Mouse (Mus musculus) urinary bladder, postnatal 10 days (tissue): ENCODE results near the gene Msl1.
"Not testable (repeated sequence)": the region's sequence is repeated elsewhere in the genome, so short reads cannot be mapped to it uniquely, and the experiment has no call there.

Experiments used
- DNase-seq: peaks from one replicate; pipeline ENCODE4 v3.0.0; 2022; ENCODE audit warnings: low spot score

Msl1 gene

GRCm38 (mm10) chr11:98795714-98796514 is 598 bp downstream of the Msl1 start:
- no peak for DNase-seq

GRCm38 (mm10) chr11:98796515-98797216 is 1.4 kb downstream of the Msl1 start:
- no peak for DNase-seq

GRCm38 (mm10) chr11:98797306-98797705 is 2.0 kb downstream of the Msl1 start:
- DNase-seq: no peak

- no peak for DNase-seq
These were observed 2.6 kb downstream of the Msl1 start for GRCm38 (mm10) chr11:98797909-98798308.

GRCm38 (mm10) chr11:98804605-98805004 is 9.3 kb downstream of the Msl1 start, which contains the start of gene Casc3:
TSS of gene Casc3 (plus strand) at chr11:98804905.
- no peak for DNase-seq

GRCm38 (mm10) chr11:98808417-98808816 is 13.1 kb downstream of the Msl1 start:
- DNase-seq: no peak

- DNase-seq: peak; percentile 88
These were observed 14.4 kb downstream of the Msl1 start for GRCm38 (mm10) chr11:98809457-98810290.

- no peak for DNase-seq
These were observed 15.4 kb downstream of the Msl1 start for GRCm38 (mm10) chr11:98810686-98811085.

GRCm38 (mm10) chr11:98816706-98817239 is 21.5 kb downstream of the Msl1 start:
- DNase-seq: no peak

- no peak for DNase-seq
These were observed 25.7 kb downstream of the Msl1 start for GRCm38 (mm10) chr11:98820968-98821367.

- not testable (repeated sequence) for DNase-seq
These were observed 30.8 kb downstream of the Msl1 start for GRCm38 (mm10) chr11:98826071-98826470.

GRCm38 (mm10) chr11:98827877-98828276 is 32.6 kb downstream of the Msl1 start:
- DNase-seq: no peak

- no peak for DNase-seq
These were observed 33.9 kb downstream of the Msl1 start for GRCm38 (mm10) chr11:98829091-98829775.

GRCm38 (mm10) chr11:98829875-98830274 is 34.6 kb downstream of the Msl1 start:
- no peak for DNase-seq

- DNase-seq: no peak
These were observed 40.0 kb downstream of the Msl1 start for GRCm38 (mm10) chr11:98835296-98835695.

- no peak for DNase-seq
These were observed 40.4 kb downstream of the Msl1 start for GRCm38 (mm10) chr11:98835725-98836124.

GRCm38 (mm10) chr11:98836128-98836527 is 40.8 kb downstream of the Msl1 start:
- DNase-seq: no peak

GRCm38 (mm10) chr11:98836651-98837141 is 41.4 kb downstream of the Msl1 start, which contains the start of gene Rapgefl1:
TSS of gene Rapgefl1 (plus strand) at chr11:98836785.
- no peak for DNase-seq

GRCm38 (mm10) chr11:98837231-98837704 is 42.0 kb downstream of the Msl1 start:
- no peak for DNase-seq

GRCm38 (mm10) chr11:98837917-98838316 is 42.6 kb downstream of the Msl1 start:
- no peak for DNase-seq

- DNase-seq: no peak
These were observed 43.2 kb downstream of the Msl1 start for GRCm38 (mm10) chr11:98838512-98838911.
